Mouse (Mus musculus): ENCODE measurements around the gene Clec18a. TPM values are rescaled to one million over a fixed set of nuclear protein-coding genes. Genes with fewer than 3 reads are reported as not detected.
"Not testable (repeated sequence)": the region's sequence is repeated elsewhere in the genome, so short reads cannot be mapped to it uniquely, and the experiment has no call there.

Gene Clec18a
- polyA plus RNA-seq, 1 experiment, result not detected

- WGBS, result 75% methylated on average over 12 of the region's 12 CpGs
- no peak overlapping the region for H3K4me3 ChIP-seq (replicated peaks; ENCODE audit: control insufficient read depth, low read depth, low read length)
- TF ChIP-seq CTCF (IDR thresholded peaks at IDR 0.05; ENCODE audit: control insufficient read depth, insufficient read depth, low read length) (no peak), POLR2A (IDR thresholded peaks at IDR 0.05; ENCODE audit: borderline replicate concordance, control insufficient read depth, low read depth, low read length) (no peak)
- H3K4me1 ChIP-seq (ENCODE audit: control insufficient read depth, insufficient read depth, low read length), result no peaks in the 10 kb centered on the region; the same call in 1 of the 2 replicates
- H3K27ac ChIP-seq (ENCODE audit: control insufficient read depth, insufficient read depth, low read depth, low read length, poor library complexity), result no peak overlapping the region
Measured at GRCm38 (mm10) chr8:111081580-111082258, 10.5 kb downstream of the Clec18a start.

GRCm38 (mm10) chr8:111079861-111080271 lies 12.4 kb downstream of the Clec18a start:
- WGBS, result 48% methylated on average over 6 of the region's 6 CpGs
- Histone ChIP-seq H3K27ac (ENCODE audit: control insufficient read depth, insufficient read depth, low read depth, low read length, poor library complexity) (no peak overlapping the region), H3K4me1 (ENCODE audit: control insufficient read depth, insufficient read depth, low read length) (no peaks in the 10 kb centered on the region; the same call in 1 of the 2 replicates), H3K4me3 (replicated peaks; ENCODE audit: control insufficient read depth, low read depth, low read length) (no peak overlapping the region)
- TF ChIP-seq CTCF (IDR thresholded peaks at IDR 0.05; ENCODE audit: control insufficient read depth, insufficient read depth, low read length), result no peak
- TF ChIP-seq POLR2A (IDR thresholded peaks at IDR 0.05; ENCODE audit: borderline replicate concordance, control insufficient read depth, low read depth, low read length), result no peak

GRCm38 (mm10) chr8:111079461-111079860 lies 12.8 kb downstream of the Clec18a start:
- Histone ChIP-seq H3K27ac (ENCODE audit: control insufficient read depth, insufficient read depth, low read depth, low read length, poor library complexity) (no peak overlapping the region), H3K4me1 (ENCODE audit: control insufficient read depth, insufficient read depth, low read length) (no peaks in the 10 kb centered on the region; the same call in 1 of the 2 replicates), H3K4me3 (replicated peaks; ENCODE audit: control insufficient read depth, low read depth, low read length) (no peak overlapping the region)
- WGBS, result 59% methylated on average over 5 of the region's 5 CpGs
- TF ChIP-seq CTCF (IDR thresholded peaks at IDR 0.05; ENCODE audit: control insufficient read depth, insufficient read depth, low read length) (no peak), POLR2A (IDR thresholded peaks at IDR 0.05; ENCODE audit: borderline replicate concordance, control insufficient read depth, low read depth, low read length) (no peak)

GRCm38 (mm10) chr8:111075926-111076325 lies 16.3 kb downstream of the Clec18a start:
- H3K4me3 ChIP-seq (replicated peaks; ENCODE audit: control insufficient read depth, low read depth, low read length), result no peak overlapping the region
- no peak for TF ChIP-seq POLR2A (IDR thresholded peaks at IDR 0.05; ENCODE audit: borderline replicate concordance, control insufficient read depth, low read depth, low read length)
- no peak for TF ChIP-seq CTCF (IDR thresholded peaks at IDR 0.05; ENCODE audit: control insufficient read depth, insufficient read depth, low read length)
- WGBS, result 86% methylated on average over 3 of the region's 3 CpGs
- no peak overlapping the region for H3K27ac ChIP-seq (ENCODE audit: control insufficient read depth, insufficient read depth, low read depth, low read length, poor library complexity)
- H3K4me1 ChIP-seq (ENCODE audit: control insufficient read depth, insufficient read depth, low read length), result no peaks in the 10 kb centered on the region; the same call in 1 of the 2 replicates

- WGBS, result 74% methylated on average over 9 of the region's 9 CpGs
- not testable (repeated sequence) for H3K27ac ChIP-seq (ENCODE audit: control insufficient read depth, insufficient read depth, low read depth, low read length, poor library complexity); H3K4me1 ChIP-seq (ENCODE audit: control insufficient read depth, insufficient read depth, low read length); H3K4me3 ChIP-seq (replicated peaks; ENCODE audit: control insufficient read depth, low read depth, low read length)
Measured at GRCm38 (mm10) chr8:111068660-111069059, 23.6 kb downstream of the Clec18a start.

- Histone ChIP-seq H3K4me3 (replicated peaks; ENCODE audit: control insufficient read depth, low read depth, low read length) (no peak overlapping the region), H3K27ac (ENCODE audit: control insufficient read depth, insufficient read depth, low read depth, low read length, poor library complexity) (no peak overlapping the region), H3K4me1 (ENCODE audit: control insufficient read depth, insufficient read depth, low read length) (no peaks in the 10 kb centered on the region)
- TF ChIP-seq CTCF (IDR thresholded peaks at IDR 0.05; ENCODE audit: control insufficient read depth, insufficient read depth, low read length) (no peak), POLR2A (IDR thresholded peaks at IDR 0.05; ENCODE audit: borderline replicate concordance, control insufficient read depth, low read depth, low read length) (no peak)
- WGBS, result 49% methylated on average over 10 of the region's 10 CpGs
Measured at GRCm38 (mm10) chr8:111067439-111067838, 24.8 kb downstream of the Clec18a start.

- 63% methylated on average over 4 of the region's 4 CpGs for WGBS
- TF ChIP-seq CTCF (IDR thresholded peaks at IDR 0.05; ENCODE audit: control insufficient read depth, insufficient read depth, low read length) (no peak), POLR2A (IDR thresholded peaks at IDR 0.05; ENCODE audit: borderline replicate concordance, control insufficient read depth, low read depth, low read length) (no peak)
Measured at GRCm38 (mm10) chr8:111066308-111066707, 25.9 kb downstream of the Clec18a start.

GRCm38 (mm10) chr8:111062893-111063292 lies 29.3 kb downstream of the Clec18a start:
- 64% methylated on average over 2 of the region's 2 CpGs for WGBS
- Histone ChIP-seq H3K4me3 (replicated peaks; ENCODE audit: control insufficient read depth, low read depth, low read length) (no peak overlapping the region), H3K4me1 (ENCODE audit: control insufficient read depth, insufficient read depth, low read length) (no peaks in the 10 kb centered on the region; the same call in 1 of the 2 replicates), H3K27ac (ENCODE audit: control insufficient read depth, insufficient read depth, low read depth, low read length, poor library complexity) (no peak overlapping the region)
- TF ChIP-seq POLR2A (IDR thresholded peaks at IDR 0.05; ENCODE audit: borderline replicate concordance, control insufficient read depth, low read depth, low read length), result no peak
- TF ChIP-seq CTCF (IDR thresholded peaks at IDR 0.05; ENCODE audit: control insufficient read depth, insufficient read depth, low read length), result no peak

More at GRCm38 (mm10) chr8:111066308-111066707, 25.9 kb downstream of the Clec18a start:
- no peaks in the 10 kb centered on the region; the same call in 1 of the 2 replicates for H3K4me1 ChIP-seq (ENCODE audit: control insufficient read depth, insufficient read depth, low read length)
- no peak overlapping the region for H3K4me3 ChIP-seq (replicated peaks; ENCODE audit: control insufficient read depth, low read depth, low read length)
- H3K27ac ChIP-seq (ENCODE audit: control insufficient read depth, insufficient read depth, low read depth, low read length, poor library complexity), result no peak overlapping the region

Measured in bone marrow, adult 2 months (tissue).